Mouse (Mus musculus) embryonic fibroblast, embryonic 13.5 days (primary cell): ENCODE measurements at regions not wholly inside any gene's neighbourhood (a gene's known extent, or its start where the extent isn't known, plus 50 kb on each side); places are given as distances from the start of the nearest gene placed in this dataset.

Source experiments
- CTCF ChIP-seq: IDR thresholded peaks from 2 replicates; pipeline ENCODE4 v1.5.1; 2011; ENCODE audit warnings: mild to moderate bottlenecking, control low read depth, low read length, moderate library complexity, borderline replicate concordance; ENCODE audit not compliant: insufficient read depth
- POLR2A ChIP-seq: IDR thresholded peaks from 2 replicates; pipeline ENCODE4 v1.6.1; 2011; ENCODE audit warnings: low read depth, mild to moderate bottlenecking, control low read depth, low read length, moderate library complexity

GRCm38 (mm10) chr7:121258826-121259496, 132.7 kb upstream of the Hs3st2 start:
- TF ChIP-seq POLR2A (no peak), CTCF (peak; percentile 34; the same call in 1 of the 2 replicates)
